Mouse (Mus musculus): Measurements from ENCODE around the gene Ehd1. TPM values are rescaled to one million over a fixed set of nuclear protein-coding genes. Genes with fewer than 3 reads are reported as not detected.

Ehd1 gene
- total RNA-seq, 1 experiment = 162 TPM

DNA sequence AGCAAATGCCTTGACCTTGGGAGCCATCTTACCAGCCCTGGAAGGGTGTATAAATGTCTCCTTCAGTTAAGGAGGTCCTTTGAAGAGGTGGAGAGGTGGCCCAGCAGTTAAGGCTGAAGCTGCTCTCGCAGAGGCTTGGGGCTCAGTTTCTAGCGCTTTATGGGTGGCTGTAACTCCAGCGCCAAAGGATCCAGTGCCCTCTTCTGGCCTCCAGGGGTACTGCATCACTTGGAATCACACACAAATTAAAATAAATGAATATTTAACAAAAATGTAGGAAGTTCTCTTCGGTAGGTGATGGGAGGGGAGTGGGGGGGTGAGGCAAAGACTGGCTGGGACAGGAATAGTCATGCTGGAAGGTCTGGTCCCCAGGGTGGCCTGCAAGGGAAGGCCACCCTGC, 15.6 kb upstream of the Ehd1 start:
- H3K9ac ChIP-seq (ENCODE audit: insufficient read depth, low read depth, low read length, poor library complexity, severe bottlenecking) = no peak overlapping the region
- DNase-seq (ENCODE audit: low read depth, low spot score) = no peak
- in situ Hi-C loops (cut with MboI; ENCODE audit: low sequenced_read_pairs in 2 of 2, unreplicated experiment in 2 of 2) = no loop called here
- H3K4me3 ChIP-seq (ENCODE audit: insufficient read depth in 1 of 2, low read depth in 1 of 2, low read length in 2 of 2, poor library complexity in 1 of 2, severe bottlenecking in 1 of 2) = no peak overlapping the region
- H3K4me1 ChIP-seq (ENCODE audit: control insufficient read depth in 2 of 2, insufficient read depth in 2 of 2, low read length in 2 of 2, poor library complexity in 1 of 2) = peaks cover 0 to 15% of the 10 kb centered on the region in 2 experiments; a peak in 2 of 4 replicates
- H3K9me3 ChIP-seq (ENCODE audit: control insufficient read depth, insufficient read depth, low read depth, low read length) = no peaks in the 10 kb centered on the region
- no peak overlapping the region for H3K27ac ChIP-seq (ENCODE audit: insufficient read depth, low read depth, low read length, poor library complexity, severe bottlenecking)
- no peak for TF ChIP-seq CHD2 (IDR thresholded peaks at IDR 0.05; ENCODE audit: low read depth, low read length)
- TF ChIP-seq ZNF384 (IDR thresholded peaks at IDR 0.05; ENCODE audit: low read depth, low read length) = no peak
- no peak for TF ChIP-seq ZC3H11A (IDR thresholded peaks at IDR 0.05; ENCODE audit: borderline replicate concordance, low read depth, low read length)
- TF ChIP-seq HCFC1 (IDR thresholded peaks at IDR 0.05; ENCODE audit: borderline replicate concordance, insufficient read depth, low read length) = no peak
- no peak for TF ChIP-seq MAFK (IDR thresholded peaks at IDR 0.05; ENCODE audit: insufficient read depth, low read depth, low read length)
- H3K36me3 ChIP-seq (ENCODE audit: control insufficient read depth, insufficient read depth, low read length, poor library complexity, severe bottlenecking) = peaks cover 49% of the 10 kb centered on the region

DNA sequence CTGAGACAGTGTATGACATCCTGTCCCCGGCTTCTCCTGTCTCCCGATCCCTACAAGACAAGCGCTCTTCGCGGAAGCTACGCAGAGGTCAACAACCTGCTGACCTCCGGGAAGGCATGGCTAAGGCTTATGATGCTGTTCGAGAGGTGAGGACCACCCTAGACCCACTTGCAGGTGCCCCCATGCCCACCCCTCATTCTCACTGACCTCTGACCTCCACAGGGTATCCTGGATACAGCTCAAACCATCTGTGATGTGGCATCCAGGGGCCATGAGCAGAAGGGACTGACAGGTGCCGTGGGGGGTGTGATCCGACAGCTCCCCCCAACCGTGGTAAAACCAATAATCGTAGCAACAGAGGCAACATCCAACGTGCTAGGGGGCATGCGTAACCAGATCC, 15.1 kb upstream of the Ehd1 start:
- peaks cover 0 to 15% of the 10 kb centered on the region in 2 experiments; a peak in 2 of 4 replicates for H3K4me1 ChIP-seq (ENCODE audit: control insufficient read depth in 2 of 2, insufficient read depth in 2 of 2, low read length in 2 of 2, poor library complexity in 1 of 2)
- no peak overlapping the region for H3K9ac ChIP-seq (ENCODE audit: insufficient read depth, low read depth, low read length, poor library complexity, severe bottlenecking)
- DNase-seq (ENCODE audit: low read depth, low spot score) = no peak
- in situ Hi-C loops (cut with MboI; ENCODE audit: low sequenced_read_pairs in 2 of 2, unreplicated experiment in 2 of 2) = no loop called here
- no peak for TF ChIP-seq HCFC1 (IDR thresholded peaks at IDR 0.05; ENCODE audit: borderline replicate concordance, insufficient read depth, low read length)
- no peak for TF ChIP-seq ZC3H11A (IDR thresholded peaks at IDR 0.05; ENCODE audit: borderline replicate concordance, low read depth, low read length)
- TF ChIP-seq MAFK (IDR thresholded peaks at IDR 0.05; ENCODE audit: insufficient read depth, low read depth, low read length) = no peak
- no peak for TF ChIP-seq ZNF384 (IDR thresholded peaks at IDR 0.05; ENCODE audit: low read depth, low read length)
- TF ChIP-seq CHD2 (IDR thresholded peaks at IDR 0.05; ENCODE audit: low read depth, low read length) = no peak
- peaks cover 45% of the 10 kb centered on the region for H3K36me3 ChIP-seq (ENCODE audit: control insufficient read depth, insufficient read depth, low read length, poor library complexity, severe bottlenecking)
- no peaks in the 10 kb centered on the region for H3K9me3 ChIP-seq (ENCODE audit: control insufficient read depth, insufficient read depth, low read depth, low read length)
- H3K4me3 ChIP-seq (ENCODE audit: insufficient read depth in 1 of 2, low read depth in 1 of 2, low read length in 2 of 2, poor library complexity in 1 of 2, severe bottlenecking in 1 of 2) = no peak overlapping the region
- no peak overlapping the region for H3K27ac ChIP-seq (ENCODE audit: insufficient read depth, low read depth, low read length, poor library complexity, severe bottlenecking)

DNA sequence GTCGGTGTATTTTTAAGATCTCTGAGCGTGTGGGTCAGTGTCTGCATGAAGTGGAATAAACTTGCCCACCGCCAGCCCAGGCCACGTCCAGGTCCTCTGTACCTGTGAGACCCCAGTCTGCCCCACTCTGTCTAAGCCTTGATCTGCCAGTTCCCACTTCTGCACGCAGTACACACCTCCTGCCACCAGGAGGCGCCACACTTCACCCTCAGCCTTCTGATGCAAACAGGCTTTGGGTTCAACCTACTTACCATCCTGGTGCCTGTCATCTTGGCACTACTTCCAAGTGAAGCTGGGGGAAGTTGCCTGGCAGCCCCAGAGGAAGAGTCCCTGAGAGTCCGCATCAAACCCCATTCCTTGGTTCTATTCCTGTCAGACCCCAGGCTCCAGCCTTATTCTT, 14.3 kb upstream of the Ehd1 start:
- no peak for DNase-seq (ENCODE audit: low read depth, low spot score)
- Histone ChIP-seq H3K4me1 (ENCODE audit: control insufficient read depth in 2 of 2, insufficient read depth in 2 of 2, low read length in 2 of 2, poor library complexity in 1 of 2) (peaks cover 0 to 15% of the 10 kb centered on the region in 2 experiments; a peak in 2 of 4 replicates), H3K9ac (ENCODE audit: insufficient read depth, low read depth, low read length, poor library complexity, severe bottlenecking) (no peak overlapping the region), H3K4me3 (ENCODE audit: insufficient read depth in 1 of 2, low read depth in 1 of 2, low read length in 2 of 2, poor library complexity in 1 of 2, severe bottlenecking in 1 of 2) (no peak overlapping the region), H3K36me3 (ENCODE audit: control insufficient read depth, insufficient read depth, low read length, poor library complexity, severe bottlenecking) (peaks cover 37% of the 10 kb centered on the region), H3K27ac (ENCODE audit: insufficient read depth, low read depth, low read length, poor library complexity, severe bottlenecking) (no peak overlapping the region), H3K9me3 (ENCODE audit: control insufficient read depth, insufficient read depth, low read depth, low read length) (no peaks in the 10 kb centered on the region)
- TF ChIP-seq ZC3H11A (IDR thresholded peaks at IDR 0.05; ENCODE audit: borderline replicate concordance, low read depth, low read length) = peak; percentile 63; the same call in 1 of the 2 replicates
- TF ChIP-seq MAFK (IDR thresholded peaks at IDR 0.05; ENCODE audit: insufficient read depth, low read depth, low read length) = no peak
- no peak for TF ChIP-seq ZNF384 (IDR thresholded peaks at IDR 0.05; ENCODE audit: low read depth, low read length)
- no peak for TF ChIP-seq CHD2 (IDR thresholded peaks at IDR 0.05; ENCODE audit: low read depth, low read length)
- TF ChIP-seq HCFC1 (IDR thresholded peaks at IDR 0.05; ENCODE audit: borderline replicate concordance, insufficient read depth, low read length) = no peak
- in situ Hi-C loops (cut with MboI; ENCODE audit: low sequenced_read_pairs in 2 of 2, unreplicated experiment in 2 of 2) = no loop called here

DNA sequence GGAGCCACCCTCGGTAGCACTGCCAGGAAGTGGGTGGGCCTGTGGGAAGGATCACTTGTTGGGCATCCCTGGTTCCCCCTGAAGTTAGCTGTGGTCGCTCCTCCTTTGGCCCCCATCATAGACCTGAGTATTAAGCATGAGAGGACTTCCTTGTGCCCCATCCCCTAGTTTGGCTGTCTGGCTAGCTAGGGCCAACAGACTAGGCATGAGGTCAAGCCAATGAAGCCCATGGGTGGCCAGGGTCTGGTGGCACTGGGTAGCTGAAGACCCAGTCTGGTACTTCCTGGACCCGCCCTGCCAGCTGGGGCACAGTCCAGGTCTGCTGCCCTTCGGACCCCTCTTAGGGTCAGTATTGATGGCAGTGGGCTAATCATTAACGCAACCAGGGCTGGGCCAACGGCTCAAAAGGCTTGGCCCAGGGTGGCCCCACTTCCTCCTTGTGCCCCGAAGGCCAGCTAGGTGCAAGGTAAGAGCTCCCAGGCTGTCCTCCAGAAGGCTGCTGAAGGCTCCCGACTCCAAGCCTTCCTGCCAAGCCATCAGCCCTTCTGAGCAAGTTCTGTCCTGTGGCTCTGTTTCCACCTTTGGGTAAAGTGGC, 13.6 kb upstream of the Ehd1 start:
- no peak overlapping the region for H3K9ac ChIP-seq (ENCODE audit: insufficient read depth, low read depth, low read length, poor library complexity, severe bottlenecking)
- no peak overlapping the region for H3K27ac ChIP-seq (ENCODE audit: insufficient read depth, low read depth, low read length, poor library complexity, severe bottlenecking)
- in situ Hi-C loops (cut with MboI; ENCODE audit: low sequenced_read_pairs in 2 of 2, unreplicated experiment in 2 of 2) = no loop called here
- no peak for DNase-seq (ENCODE audit: low read depth, low spot score)
- H3K4me3 ChIP-seq (ENCODE audit: insufficient read depth in 1 of 2, low read depth in 1 of 2, low read length in 2 of 2, poor library complexity in 1 of 2, severe bottlenecking in 1 of 2) = no peak overlapping the region
- H3K36me3 ChIP-seq (ENCODE audit: control insufficient read depth, insufficient read depth, low read length, poor library complexity, severe bottlenecking) = peaks cover 30% of the 10 kb centered on the region
- H3K9me3 ChIP-seq (ENCODE audit: control insufficient read depth, insufficient read depth, low read depth, low read length) = no peaks in the 10 kb centered on the region
- no peak for TF ChIP-seq ZNF384 (IDR thresholded peaks at IDR 0.05; ENCODE audit: low read depth, low read length)
- TF ChIP-seq HCFC1 (IDR thresholded peaks at IDR 0.05; ENCODE audit: borderline replicate concordance, insufficient read depth, low read length) = no peak
- no peak for TF ChIP-seq ZC3H11A (IDR thresholded peaks at IDR 0.05; ENCODE audit: borderline replicate concordance, low read depth, low read length)
- no peak for TF ChIP-seq CHD2 (IDR thresholded peaks at IDR 0.05; ENCODE audit: low read depth, low read length)
- no peak for TF ChIP-seq MAFK (IDR thresholded peaks at IDR 0.05; ENCODE audit: insufficient read depth, low read depth, low read length)
- H3K4me1 ChIP-seq (ENCODE audit: control insufficient read depth in 2 of 2, insufficient read depth in 2 of 2, low read length in 2 of 2, poor library complexity in 1 of 2) = peaks cover 0 to 15% of the 10 kb centered on the region in 2 experiments; a peak in 2 of 4 replicates
